Mouse (Mus musculus): ENCODE measurements around the gene Slc25a23. TPM values are rescaled to one million over a fixed set of nuclear protein-coding genes. Genes with fewer than 3 reads are reported as not detected.

Slc25a23 gene
- total and polyA plus RNA-seq, 2 experiments from 2014 or later = 38.2 to 150 TPM

- TF ChIP-seq CTCF (IDR thresholded peaks at IDR 0.05; ENCODE audit: low read depth) = peak; percentile 53
- WGBS = 1% methylated on average over 51 of the region's 51 CpGs
- peaks cover 12% of the 10 kb centered on the region; the same call in 1 of the 2 replicates for H3K4me1 ChIP-seq (ENCODE audit: insufficient read depth, low read length)
These were observed 48.2 kb downstream of the Slc25a23 start, which contains the start of the genes Gtf2f1 and Gm17949 for GRCm38 (mm10) chr17:57011236-57012141. Gene Gtf2f1 (minus strand): TSS chr17:57011288. Gene Gm17949 (plus strand): TSS chr17:57011469.

GRCm38 (mm10) chr17:57010911-57011235 is 48.8 kb downstream of the Slc25a23 start:
- Histone ChIP-seq H3K9me3 (ENCODE audit: low read length) (no peaks in the 10 kb centered on the region), H3K4me3 (ENCODE audit: low read length) (peak overlapping the region; percentile 79), H3K27me3 (ENCODE audit: insufficient read depth, low read length) (no peaks in the 10 kb centered on the region), H3K9ac (replicated peaks; ENCODE audit: low read length) (peak overlapping the region; percentile 74), H3K4me1 (ENCODE audit: insufficient read depth, low read length) (peaks cover 12% of the 10 kb centered on the region; the same call in 1 of the 2 replicates), H3K4me2 (ENCODE audit: low read depth, low read length) (peak overlapping the region; percentile 85), H3K27ac (peak overlapping the region; percentile 79), H3K36me3 (ENCODE audit: insufficient read depth, low read length) (peaks cover 25% of the 10 kb centered on the region)
- no peak for TF ChIP-seq CTCF (IDR thresholded peaks at IDR 0.05; ENCODE audit: low read depth)
- ATAC-seq = peak; percentile 53
- no peak for DNase-seq (ENCODE audit: low spot score)
- WGBS = 0% methylated on average over 19 of the region's 19 CpGs

More at GRCm38 (mm10) chr17:57011236-57012141, 48.2 kb downstream of the Slc25a23 start, which contains the start of the genes Gtf2f1 and Gm17949:
- H3K4me3 ChIP-seq (ENCODE audit: low read length) = peak within 1 kb of the TSS; percentile 79
- peak; percentile 94 for ATAC-seq
- peak; percentile 100 for DNase-seq (ENCODE audit: low spot score)
- peak within 1 kb of the TSS; percentile 85 for H3K4me2 ChIP-seq (ENCODE audit: low read depth, low read length)
- peak within 1 kb of the TSS; percentile 75 for H3K9ac ChIP-seq (replicated peaks; ENCODE audit: low read length)
- H3K9me3 ChIP-seq (ENCODE audit: low read length) = no peaks in the 10 kb centered on the region
- no peaks in the 10 kb centered on the region for H3K27me3 ChIP-seq (ENCODE audit: insufficient read depth, low read length)
- peaks cover 19% of the 10 kb centered on the region for H3K36me3 ChIP-seq (ENCODE audit: insufficient read depth, low read length)
- H3K27ac ChIP-seq = peak within 1 kb of the TSS; percentile 94

GRCm38 (mm10) chr17:57007137-57007905 is 52.3 kb downstream of the Slc25a23 start:
- H3K27me3 ChIP-seq (ENCODE audit: insufficient read depth, low read length) = no peaks in the 10 kb centered on the region
- peaks cover 9% of the 10 kb centered on the region; the same call in 1 of the 2 replicates for H3K4me1 ChIP-seq (ENCODE audit: insufficient read depth, low read length)
- WGBS = 92% methylated on average over 13 of the region's 13 CpGs
- peaks cover 56% of the 10 kb centered on the region for H3K36me3 ChIP-seq (ENCODE audit: insufficient read depth, low read length)
- no peak overlapping the region for H3K4me3 ChIP-seq (ENCODE audit: low read length)
- H3K4me2 ChIP-seq (ENCODE audit: low read depth, low read length) = no peak overlapping the region
- DNase-seq (ENCODE audit: low spot score) (peak; percentile 52), ATAC-seq (no peak)
- no peak overlapping the region for H3K9ac ChIP-seq (replicated peaks; ENCODE audit: low read length)
- no peak overlapping the region for H3K27ac ChIP-seq
- TF ChIP-seq CTCF (IDR thresholded peaks at IDR 0.05; ENCODE audit: low read depth) = peak; percentile 60
- H3K9me3 ChIP-seq (ENCODE audit: low read length) = no peaks in the 10 kb centered on the region

- DNase-seq (ENCODE audit: low spot score) (no peak), ATAC-seq (no peak)
- Histone ChIP-seq H3K9ac (replicated peaks; ENCODE audit: low read length) (no peak overlapping the region), H3K4me2 (ENCODE audit: low read depth, low read length) (no peak overlapping the region), H3K4me3 (ENCODE audit: low read length) (no peak overlapping the region), H3K27ac (no peak overlapping the region), H3K9me3 (ENCODE audit: low read length) (no peaks in the 10 kb centered on the region), H3K4me1 (ENCODE audit: insufficient read depth, low read length) (no peaks in the 10 kb centered on the region), H3K36me3 (ENCODE audit: insufficient read depth, low read length) (peaks cover 67% of the 10 kb centered on the region), H3K27me3 (ENCODE audit: insufficient read depth, low read length) (no peaks in the 10 kb centered on the region)
- TF ChIP-seq CTCF (IDR thresholded peaks at IDR 0.05; ENCODE audit: low read depth) = no peak
- WGBS = 94% methylated on average over 7 of the region's 7 CpGs
These were observed 55.7 kb downstream of the Slc25a23 start for GRCm38 (mm10) chr17:57003994-57004393.

- Histone ChIP-seq H3K27me3 (ENCODE audit: insufficient read depth, low read length) (no peaks in the 10 kb centered on the region), H3K4me3 (ENCODE audit: low read length) (no peak overlapping the region), H3K36me3 (ENCODE audit: insufficient read depth, low read length) (peaks cover 48% of the 10 kb centered on the region), H3K9me3 (ENCODE audit: low read length) (no peaks in the 10 kb centered on the region), H3K9ac (replicated peaks; ENCODE audit: low read length) (no peak overlapping the region), H3K27ac (no peak overlapping the region), H3K4me1 (ENCODE audit: insufficient read depth, low read length) (0 out of 2 replicates have a peak, but pooled peaks cover 3% of the 10 kb centered on the region), H3K4me2 (ENCODE audit: low read depth, low read length) (no peak overlapping the region)
- ATAC-seq (no peak), DNase-seq (ENCODE audit: low spot score) (no peak)
- TF ChIP-seq CTCF (IDR thresholded peaks at IDR 0.05; ENCODE audit: low read depth) = no peak
- WGBS = 74% methylated on average over 8 of the region's 8 CpGs
These were observed 58.4 kb downstream of the Slc25a23 start for GRCm38 (mm10) chr17:57001228-57001627.

- no peak within 1 kb of the TSS for H3K9ac ChIP-seq (replicated peaks; ENCODE audit: low read length)
- 87% methylated on average over 9 of the region's 9 CpGs for WGBS
- H3K4me2 ChIP-seq (ENCODE audit: low read depth, low read length) = no peak within 1 kb of the TSS
- no peaks in the 10 kb centered on the region for H3K27me3 ChIP-seq (ENCODE audit: insufficient read depth, low read length)
- H3K27ac ChIP-seq = no peak within 1 kb of the TSS
- no peak for TF ChIP-seq CTCF (IDR thresholded peaks at IDR 0.05; ENCODE audit: low read depth)
- no peaks in the 10 kb centered on the region for H3K9me3 ChIP-seq (ENCODE audit: low read length)
- DNase-seq (ENCODE audit: low spot score) (no peak), ATAC-seq (no peak)
- H3K4me1 ChIP-seq (ENCODE audit: insufficient read depth, low read length) = 0 out of 2 replicates have a peak, but pooled peaks cover 3% of the 10 kb centered on the region
- peaks cover 48% of the 10 kb centered on the region; the same call in 1 of the 2 replicates for H3K36me3 ChIP-seq (ENCODE audit: insufficient read depth, low read length)
- H3K4me3 ChIP-seq (ENCODE audit: low read length) = no peak within 1 kb of the TSS
These were observed 59.6 kb downstream of the Slc25a23 start, which contains the start of gene Pspn for GRCm38 (mm10) chr17:56999968-57000609. Gene Pspn (minus strand): TSS chr17:57000018.
